Mouse (Mus musculus) ES-Bruce4 (cell line): ENCODE measurements at regions not wholly inside any gene's neighbourhood (a gene's known extent, or its start where the extent isn't known, plus 50 kb on each side); places are given as distances from the start of the nearest gene placed in this dataset.

ENCODE experiments used
- CTCF ChIP-seq: IDR thresholded peaks from one replicate; pipeline ENCODE4 v1.8.1; 2011; ENCODE audit warnings: low read depth, low read length
- EP300 ChIP-seq: IDR thresholded peaks from 2 replicates; pipeline ENCODE4 v1.6.1; 2011; ENCODE audit warnings: low read depth, low read length; ENCODE audit not compliant: insufficient read depth
- POLR2A ChIP-seq: IDR thresholded peaks from one replicate; pipeline ENCODE4 v1.8.1; 2011; ENCODE audit warnings: low read length; ENCODE audit not compliant: insufficient read depth

DNA sequence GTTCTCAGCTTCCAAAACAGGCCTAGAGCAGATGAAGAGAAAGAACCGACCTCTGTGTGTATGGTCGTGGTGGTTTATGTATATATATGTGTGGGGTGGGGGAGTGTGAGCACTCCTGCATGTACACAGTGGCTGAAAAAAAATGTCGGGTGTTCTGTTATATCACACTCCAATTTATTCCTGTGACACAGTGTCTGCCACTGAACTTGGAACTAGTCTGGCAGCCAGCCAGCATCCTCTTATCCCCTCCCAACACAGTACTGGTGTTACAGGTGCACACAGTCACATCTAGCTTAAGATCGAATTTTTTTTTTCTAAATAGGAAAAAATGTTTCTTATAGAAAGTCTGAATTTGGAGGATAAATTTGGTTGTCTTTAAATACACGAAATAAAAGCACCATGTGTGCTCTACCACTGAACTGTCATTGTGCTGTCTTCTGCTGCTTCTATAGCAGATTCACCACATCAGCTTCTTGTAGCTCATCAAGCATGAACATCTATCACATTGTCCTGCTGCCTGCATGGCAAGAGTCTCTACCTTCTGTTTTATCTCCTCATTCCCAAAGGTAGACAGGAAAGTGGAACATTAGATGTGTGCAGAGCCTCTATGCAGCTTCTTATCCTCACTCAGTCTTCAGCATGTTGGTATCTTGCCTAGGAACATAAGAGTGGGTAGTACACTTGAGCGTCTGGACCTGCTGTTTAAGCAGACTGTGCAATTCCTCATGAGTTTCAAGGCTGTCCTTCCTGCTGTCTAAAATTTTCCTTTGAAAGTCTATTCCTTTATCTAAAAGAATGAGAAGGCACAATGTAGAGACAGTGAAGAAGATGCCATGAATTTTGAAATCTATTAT lies 185.2 kb downstream of the Car2 start:
- TF ChIP-seq EP300 = no peak
- TF ChIP-seq POLR2A = no peak
- TF ChIP-seq CTCF = no peak
